Mouse (Mus musculus): ENCODE measurements around the gene Extl2.
A peak's percentile ranks its signal among the peaks of the same experiment; 100 is the strongest.

The Extl2 gene

GRCm38 (mm10) chr3:116009622-116010344, 2.5 kb downstream of the Extl2 start:
- DNase-seq: peak; percentile 82

DNA sequence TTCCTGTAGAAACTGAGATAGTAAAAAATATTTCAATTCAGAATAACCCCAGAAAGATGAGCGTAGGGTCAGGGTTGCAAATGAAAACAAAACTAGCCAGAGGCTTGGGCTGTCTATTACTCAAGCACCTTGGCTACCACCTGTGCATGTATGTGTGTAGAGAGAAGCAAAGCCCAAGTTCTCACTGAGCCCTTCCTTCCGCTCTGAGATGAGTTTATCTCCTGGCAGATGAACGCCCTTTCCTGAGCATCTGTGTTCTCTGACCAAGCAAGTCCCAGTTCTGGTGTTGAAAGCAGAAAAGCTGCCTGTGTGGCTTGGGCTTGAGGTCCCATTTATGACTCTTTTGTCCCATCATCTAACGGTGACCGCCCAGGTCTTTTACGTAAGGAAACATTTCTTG, 7.6 kb downstream of the Extl2 start:
- DNase-seq: peak; percentile 48

DNA sequence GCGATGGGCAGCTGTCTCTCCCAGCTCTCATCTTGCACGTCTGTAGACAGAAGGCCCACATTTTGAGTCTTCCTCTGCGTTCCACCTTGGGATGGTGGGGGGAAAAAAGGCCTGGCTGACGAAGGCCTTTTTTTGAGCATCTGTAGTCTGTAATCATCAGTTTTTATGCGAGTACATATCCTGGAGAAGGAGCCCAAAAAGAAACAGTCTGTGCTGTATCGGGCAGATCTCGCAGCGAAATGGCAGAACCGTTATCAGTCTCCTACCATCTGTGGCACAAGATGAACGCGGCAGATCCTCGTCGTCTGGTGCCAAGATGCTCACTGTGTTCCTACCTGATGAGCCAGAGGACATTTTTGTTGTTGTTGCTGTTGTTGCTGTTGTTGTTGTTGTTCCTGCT, 8.9 kb downstream of the Extl2 start:
- DNase-seq: peak; percentile 86

- peak; percentile 66 for DNase-seq
Observed at GRCm38 (mm10) chr3:116018606-116019005, 11.3 kb downstream of the Extl2 start.

GRCm38 (mm10) chr3:116019136-116019535, 11.9 kb downstream of the Extl2 start:
- DNase-seq: peak; percentile 53

- no peak for DNase-seq
Observed at GRCm38 (mm10) chr3:116024236-116024635, 17.0 kb downstream of the Extl2 start.

DNA sequence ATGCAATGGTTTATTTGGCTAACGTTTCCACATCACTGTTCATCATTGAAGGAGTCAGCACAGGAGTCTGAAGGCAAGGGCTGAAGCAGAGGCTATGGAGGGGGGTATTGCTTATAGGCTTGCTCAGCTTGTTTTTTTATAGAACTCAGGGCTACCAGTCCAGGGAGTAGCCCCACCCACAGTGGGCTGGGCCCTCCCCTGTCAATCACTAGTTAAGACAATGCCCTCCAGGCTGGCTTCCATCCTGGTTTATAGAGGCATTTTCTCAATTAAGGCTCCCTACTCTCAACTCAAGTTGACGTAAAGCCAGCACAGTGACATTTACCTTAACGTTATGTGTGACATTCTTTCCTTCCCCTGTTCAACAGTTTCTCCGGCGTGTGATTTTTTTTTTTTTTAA, 17.4 kb downstream of the Extl2 start:
- DNase-seq: no peak

DNA sequence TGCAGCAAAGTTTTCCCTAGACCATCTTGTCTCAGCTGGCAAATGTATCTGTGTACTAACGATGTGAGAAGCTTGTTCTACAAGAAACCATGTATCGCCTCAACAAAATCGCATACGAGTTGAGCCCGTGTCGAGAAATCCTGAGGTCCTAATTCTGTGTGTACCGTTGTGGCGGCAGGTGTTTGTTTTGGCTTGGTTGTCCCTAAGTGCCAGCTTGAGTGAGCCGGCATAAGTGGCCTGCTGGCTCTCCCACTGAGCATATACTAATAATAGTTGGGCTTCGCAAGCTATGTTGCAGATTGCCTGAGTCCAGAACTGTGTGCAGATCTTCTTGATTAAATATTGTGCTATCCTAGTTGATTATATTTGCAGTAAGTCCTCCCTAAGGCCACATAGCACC, 18.4 kb downstream of the Extl2 start:
- peak; percentile 93 for DNase-seq

- DNase-seq: peak; percentile 54
Observed at GRCm38 (mm10) chr3:116026996-116027395, 19.7 kb downstream of the Extl2 start.

GRCm38 (mm10) chr3:116030152-116030788, 23.0 kb downstream of the Extl2 start:
- peak; percentile 9 for DNase-seq

GRCm38 (mm10) chr3:116033218-116033870, 26.1 kb downstream of the Extl2 start:
- peak; percentile 29 for DNase-seq

GRCm38 (mm10) chr3:116033871-116034222, 26.6 kb downstream of the Extl2 start:
- DNase-seq: peak; percentile 61

- DNase-seq: peak; percentile 31
Observed at GRCm38 (mm10) chr3:116040776-116041175, 33.5 kb downstream of the Extl2 start.

DNA sequence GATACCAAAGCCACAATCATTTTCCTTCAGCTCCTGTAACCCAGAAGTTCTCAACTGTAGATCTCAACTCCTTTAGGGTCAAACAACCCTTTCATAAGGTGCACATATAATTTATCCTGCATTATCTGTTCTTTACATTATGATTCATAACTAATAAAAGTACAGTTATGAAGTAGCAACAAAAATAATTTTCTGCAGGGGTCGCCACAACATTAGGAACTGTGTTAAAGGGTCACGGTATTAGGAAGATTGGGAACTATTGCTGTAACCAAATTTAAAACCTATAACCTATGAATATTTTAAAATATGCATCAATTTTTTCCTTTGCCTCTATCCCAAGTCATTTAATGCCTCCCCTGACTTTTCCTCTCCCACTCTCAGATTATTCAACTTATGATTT, 38.7 kb downstream of the Extl2 start:
- DNase-seq: no peak

GRCm38 (mm10) chr3:116047034-116047433, 39.8 kb downstream of the Extl2 start:
- no peak for DNase-seq

DNA sequence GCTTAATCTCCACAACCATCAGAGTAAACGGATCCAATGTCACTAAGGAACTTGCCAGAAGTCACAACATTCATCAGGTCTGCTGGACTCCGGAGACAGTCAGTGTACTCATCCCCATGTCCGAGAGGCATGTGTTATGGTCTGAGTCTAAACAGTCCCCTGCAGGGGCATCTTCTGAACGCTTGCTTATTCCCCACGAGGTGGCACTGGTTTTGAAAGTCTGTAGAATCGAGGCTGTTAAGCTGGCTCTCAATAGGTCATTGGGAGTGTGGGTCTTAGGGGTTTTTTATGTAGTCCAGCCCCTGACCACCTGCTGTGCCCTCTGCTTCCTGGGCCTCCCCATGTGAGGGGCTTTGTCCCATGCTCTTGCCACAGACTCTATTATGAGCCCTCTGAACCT, 49.8 kb downstream of the Extl2 start:
- no peak for DNase-seq

DNA sequence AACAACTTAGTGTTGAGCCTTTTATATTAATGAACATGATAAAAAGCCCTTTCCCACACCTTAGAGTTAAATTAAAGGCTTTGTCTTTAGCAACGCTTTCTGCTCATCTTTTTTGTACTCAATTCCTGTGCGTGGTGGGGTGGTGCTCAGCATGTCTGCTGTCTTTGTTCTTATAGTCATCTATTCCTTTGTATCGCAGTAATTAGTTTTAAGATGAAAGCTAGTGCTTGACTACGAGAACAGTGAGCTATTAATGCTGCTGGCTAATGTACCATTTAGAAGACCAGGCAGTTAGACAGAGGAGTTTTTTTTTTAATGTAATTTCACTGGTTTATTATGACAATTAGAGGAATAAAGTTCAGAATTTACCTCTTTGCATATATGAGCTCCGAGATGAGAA, 53.1 kb downstream of the Extl2 start:
- DNase-seq: no peak

DNA sequence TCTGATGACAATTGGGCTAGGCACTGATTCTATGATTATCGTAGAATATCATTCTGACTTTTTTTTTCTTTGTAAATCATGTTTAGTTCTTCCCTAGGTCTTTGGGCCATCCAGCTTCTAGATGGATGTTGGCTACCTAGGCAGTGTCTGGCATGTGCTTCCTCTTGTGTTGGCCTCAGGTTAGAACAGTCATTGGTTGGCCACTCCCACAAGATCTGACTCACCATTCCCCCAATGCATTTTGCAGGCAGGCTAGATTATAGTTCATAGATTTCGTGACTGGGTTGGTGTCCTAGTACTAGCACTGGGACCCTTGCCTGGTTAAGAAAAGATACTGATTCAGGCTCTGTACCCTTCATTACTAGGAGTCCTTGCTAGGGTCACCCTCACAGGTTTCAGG, 54.9 kb downstream of the Extl2 start:
- DNase-seq: no peak

DNA sequence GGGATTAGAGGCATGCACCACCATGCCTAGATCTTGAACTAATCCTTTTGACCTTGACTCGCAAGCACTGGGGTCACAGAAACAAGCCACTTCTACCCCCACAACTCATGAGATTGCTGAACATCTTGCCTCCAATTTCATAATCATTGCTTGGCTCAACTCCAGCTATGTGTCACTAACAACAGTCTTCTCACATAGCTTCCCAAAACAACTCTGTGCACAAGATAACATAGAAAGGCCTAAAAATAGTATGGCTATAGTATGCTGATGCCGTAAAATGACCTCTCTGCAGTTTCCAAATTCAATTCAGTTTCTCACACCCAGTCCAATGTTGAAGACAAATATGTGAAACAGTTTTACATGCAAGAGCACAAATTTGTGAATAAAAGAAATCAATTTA, 65.3 kb downstream of the Extl2 start:
- no peak for DNase-seq

DNA sequence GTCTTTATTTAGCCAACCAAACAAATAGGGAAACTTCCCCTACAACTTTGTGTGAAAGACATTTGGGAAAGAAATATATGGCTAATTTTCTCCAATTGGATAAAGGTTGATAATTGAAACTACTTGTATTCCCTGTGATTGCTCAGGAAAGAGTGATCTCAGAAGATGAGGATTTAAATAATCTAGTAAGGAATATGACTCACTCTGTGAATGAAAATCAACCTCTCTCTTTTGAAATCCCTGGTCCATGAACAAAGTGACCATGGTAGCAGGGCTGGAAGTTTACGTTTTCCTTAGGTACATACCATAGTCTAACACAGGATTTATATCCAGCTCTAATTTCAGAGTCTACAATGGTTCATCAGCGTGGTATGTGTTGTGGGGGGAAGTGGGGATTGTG, 69.5 kb downstream of the Extl2 start:
- no peak for DNase-seq

GRCm38 (mm10) chr3:116078490-116078889, 71.2 kb downstream of the Extl2 start:
- peak; percentile 53 for DNase-seq

Measured in cerebellum, adult 9-10 months (tissue).